Mouse (Mus musculus) C2C12 (cell line): ENCODE results near the gene Slc22a8. TPM values are rescaled to one million over a fixed set of nuclear protein-coding genes. Genes with fewer than 3 reads are reported as not detected.

Source experiments
- H3K27me3 ChIP-seq: one replicate; pipeline ENCODE4 v1.6.1; 2011; ENCODE audit not compliant: control insufficient read depth, insufficient read depth, insufficient read length
- H3K36me3 ChIP-seq: one replicate; pipeline ENCODE4 v1.6.1; 2011; ENCODE audit not compliant: control insufficient read depth, insufficient read depth
- H3K4me3 ChIP-seq: one replicate; pipeline ENCODE4 v1.5.1; 2011; ENCODE audit warnings: mild to moderate bottlenecking, control low read depth; ENCODE audit not compliant: poor library complexity, insufficient read depth, severe bottlenecking
- H3K79me2 ChIP-seq: one replicate; pipeline ENCODE4 v1.6.1; 2011; ENCODE audit not compliant: control insufficient read depth, insufficient read depth
- H3K79me3 ChIP-seq: one replicate; pipeline ENCODE4 v1.6.1; 2011; ENCODE audit warnings: low read depth, control low read depth
- H3ac ChIP-seq: one replicate; pipeline ENCODE3; 2011; ENCODE audit warnings: low read depth; ENCODE audit not compliant: control insufficient read depth, insufficient read length
- CEBPB ChIP-seq: IDR thresholded peaks from one replicate; pipeline ENCODE4 v1.6.1; 2011; ENCODE audit warnings: low read depth, mild to moderate bottlenecking, control low read depth, moderate library complexity
- CTCF ChIP-seq: IDR thresholded peaks from one replicate; pipeline ENCODE4 v1.5.1; 2011; ENCODE audit not compliant: control insufficient read depth, insufficient read depth, insufficient read length
- FOSL1 ChIP-seq: IDR thresholded peaks from one replicate; pipeline ENCODE4 v1.8.0; 2011; ENCODE audit warnings: mild to moderate bottlenecking, low read length; ENCODE audit not compliant: poor library complexity, insufficient read depth, severe bottlenecking
- MAX ChIP-seq: IDR thresholded peaks from one replicate; pipeline ENCODE4 v1.6.1; 2011; ENCODE audit warnings: mild to moderate bottlenecking, control low read depth
- MYOD1 ChIP-seq: IDR thresholded peaks from one replicate; pipeline ENCODE4 v1.6.1; 2011; ENCODE audit warnings: low read depth; ENCODE audit not compliant: control insufficient read depth, insufficient read length
- MYOG ChIP-seq: IDR thresholded peaks from one replicate; pipeline ENCODE4 v1.6.1; 2011; ENCODE audit not compliant: control insufficient read depth, insufficient read length; ENCODE audit errors: extremely low read depth
- USF1 ChIP-seq: IDR thresholded peaks from one replicate; pipeline ENCODE4 v1.6.1; 2011; ENCODE audit warnings: low read depth, mild to moderate bottlenecking, control low read depth, moderate library complexity
- polyA plus RNA-seq: library from polyadenylated mRNA; unstranded; fragments of >200 nt; fragmentation: generic; extraction: Trizol; gene quantifications from one replicate; pipeline ENCODE4 v1.2.1, GENCODE M21; 2012; ENCODE audit warnings: missing spikeins

Slc22a8 gene
- polyA plus RNA-seq, 1 experiment, result not detected

DNA sequence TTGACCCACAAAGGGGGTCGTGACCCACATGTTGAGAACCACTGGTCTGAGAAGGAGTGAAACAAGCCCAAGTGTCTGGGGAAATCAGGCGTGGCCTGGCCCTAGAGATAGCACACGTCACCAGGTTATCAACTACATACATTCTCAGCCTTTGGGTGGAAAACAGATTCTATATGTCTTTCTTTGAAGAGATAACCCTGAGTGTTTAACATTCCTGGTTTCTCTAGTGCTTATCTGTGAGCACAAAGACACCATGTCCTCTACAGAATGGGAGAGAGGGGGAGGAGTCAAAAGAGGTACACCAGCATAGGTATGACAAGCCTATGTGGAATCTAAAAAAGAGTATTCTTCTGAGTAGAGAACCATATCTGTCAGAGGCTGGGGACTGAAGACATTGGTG lies 11.9 kb downstream of the Slc22a8 start:
- no peaks in the 10 kb centered on the region for H3K79me3 ChIP-seq
- no peak overlapping the region for H3ac ChIP-seq
- no peak overlapping the region for H3K4me3 ChIP-seq
- no peak for TF ChIP-seq FOSL1
- TF ChIP-seq MYOD1, result no peak
- no peak for TF ChIP-seq MAX
- TF ChIP-seq CEBPB, result no peak
- TF ChIP-seq CTCF, result no peak
- TF ChIP-seq MYOG, result no peak
- no peak for TF ChIP-seq USF1
- H3K36me3 ChIP-seq, result no peaks in the 10 kb centered on the region
- peaks cover 17% of the 10 kb centered on the region for H3K27me3 ChIP-seq
- no peaks in the 10 kb centered on the region for H3K79me2 ChIP-seq

DNA sequence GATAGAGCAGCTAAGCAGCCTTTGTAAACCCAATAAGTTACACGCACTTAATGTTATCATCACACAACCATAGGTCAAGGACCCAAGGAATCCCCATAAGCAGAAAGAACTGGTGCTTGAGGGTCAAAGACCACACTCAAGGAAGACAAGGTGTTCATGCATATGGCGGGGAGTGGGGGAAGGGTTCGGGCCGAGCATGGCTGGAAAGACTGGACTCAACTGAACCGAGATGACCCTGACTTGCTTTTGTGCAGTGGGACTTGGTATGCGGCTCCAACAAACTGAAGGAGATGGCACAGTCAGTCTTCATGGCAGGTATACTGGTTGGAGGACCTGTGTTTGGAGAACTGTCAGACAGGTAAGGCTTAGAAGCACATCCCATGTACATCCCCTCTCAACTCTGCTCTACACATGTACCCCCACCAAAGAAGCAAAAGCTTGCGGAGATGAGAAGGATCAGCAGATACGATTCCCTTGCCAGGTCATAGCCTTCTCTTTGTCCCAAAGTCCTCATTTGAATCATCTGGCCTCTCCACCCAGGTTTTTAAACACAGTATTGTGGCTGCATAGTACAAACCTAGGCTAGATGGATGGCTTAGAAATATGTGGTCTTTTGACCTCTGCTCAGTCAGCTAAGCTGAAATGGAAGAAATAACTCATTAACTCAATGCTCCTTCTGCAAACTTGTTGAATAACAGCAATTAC lies 13.6 kb downstream of the Slc22a8 start:
- no peaks in the 10 kb centered on the region for H3K79me2 ChIP-seq
- TF ChIP-seq MYOD1, result no peak
- no peak for TF ChIP-seq CTCF
- TF ChIP-seq MYOG, result no peak
- no peak for TF ChIP-seq FOSL1
- no peak for TF ChIP-seq USF1
- TF ChIP-seq CEBPB, result no peak
- no peak for TF ChIP-seq MAX

DNA sequence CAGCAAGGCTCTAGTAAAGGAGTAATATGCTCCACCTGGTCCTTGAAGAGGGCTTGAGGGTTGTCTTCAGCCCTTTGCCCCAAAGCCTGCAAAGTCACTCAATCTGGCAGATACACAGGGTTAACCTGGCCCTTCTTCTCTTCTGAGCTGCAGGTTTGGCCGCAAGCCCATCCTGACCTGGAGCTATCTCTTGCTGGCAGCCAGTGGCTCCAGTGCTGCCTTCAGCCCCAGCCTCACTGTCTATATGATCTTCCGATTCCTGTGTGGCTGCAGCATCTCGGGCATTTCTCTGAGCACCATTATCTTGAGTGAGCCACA lies 14.1 kb downstream of the Slc22a8 start:
- no peak overlapping the region for H3ac ChIP-seq
- no peaks in the 10 kb centered on the region for H3K36me3 ChIP-seq
- H3K79me2 ChIP-seq, result no peaks in the 10 kb centered on the region
- no peak overlapping the region for H3K4me3 ChIP-seq
- peaks cover 24% of the 10 kb centered on the region for H3K27me3 ChIP-seq
- TF ChIP-seq MAX, result no peak
- no peak for TF ChIP-seq CTCF
- no peak for TF ChIP-seq CEBPB
- TF ChIP-seq MYOD1, result no peak
- TF ChIP-seq MYOG, result no peak
- no peaks in the 10 kb centered on the region for H3K79me3 ChIP-seq

More for the DNA sequence above, 13.6 kb downstream of the Slc22a8 start:
- peaks cover 24% of the 10 kb centered on the region for H3K27me3 ChIP-seq
- H3K79me3 ChIP-seq, result no peaks in the 10 kb centered on the region
- H3K4me3 ChIP-seq, result no peak overlapping the region
- H3ac ChIP-seq, result no peak overlapping the region
- H3K36me3 ChIP-seq, result no peaks in the 10 kb centered on the region

DNA sequence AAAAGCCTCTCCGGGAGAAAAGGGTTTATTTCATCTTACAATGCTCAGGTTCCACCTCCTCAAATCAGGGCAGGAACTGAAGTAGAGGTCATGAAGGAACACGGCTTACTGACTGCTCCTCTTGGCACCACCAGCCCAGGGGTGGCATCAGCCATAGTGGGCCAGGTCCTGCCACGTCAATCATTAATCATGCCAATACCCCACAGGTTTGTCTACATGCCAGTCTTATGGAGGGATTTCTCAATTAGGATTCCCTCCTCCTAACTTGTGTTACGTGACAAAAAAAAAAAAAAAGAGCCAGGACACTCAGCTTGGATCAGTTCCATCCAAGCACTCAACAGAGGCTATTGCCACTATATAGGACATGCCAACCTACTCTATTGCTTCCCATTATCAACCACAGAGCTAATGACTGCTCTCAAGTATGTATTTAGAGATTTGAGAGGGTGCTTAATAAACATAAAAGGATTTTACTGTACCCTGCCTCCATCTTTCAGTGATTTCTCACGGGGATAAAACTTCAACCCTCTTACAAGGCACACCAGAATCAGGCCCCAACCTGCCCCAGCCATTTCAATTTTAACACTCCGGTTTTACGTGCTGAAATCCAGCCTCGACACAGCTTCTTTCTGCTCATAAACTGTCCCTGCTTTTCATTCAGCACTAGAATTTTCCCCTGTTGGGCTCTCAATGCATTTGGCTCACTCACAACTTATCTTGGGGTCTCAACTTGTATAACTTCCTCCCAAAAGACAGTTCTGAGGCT lies 20.5 kb downstream of the Slc22a8 start:
- Histone ChIP-seq H3K79me3 (no peaks in the 10 kb centered on the region), H3ac (no peak overlapping the region), H3K36me3 (no peaks in the 10 kb centered on the region), H3K79me2 (no peaks in the 10 kb centered on the region), H3K27me3 (peaks cover 32% of the 10 kb centered on the region), H3K4me3 (no peak overlapping the region)
- TF ChIP-seq CEBPB, result no peak

DNA sequence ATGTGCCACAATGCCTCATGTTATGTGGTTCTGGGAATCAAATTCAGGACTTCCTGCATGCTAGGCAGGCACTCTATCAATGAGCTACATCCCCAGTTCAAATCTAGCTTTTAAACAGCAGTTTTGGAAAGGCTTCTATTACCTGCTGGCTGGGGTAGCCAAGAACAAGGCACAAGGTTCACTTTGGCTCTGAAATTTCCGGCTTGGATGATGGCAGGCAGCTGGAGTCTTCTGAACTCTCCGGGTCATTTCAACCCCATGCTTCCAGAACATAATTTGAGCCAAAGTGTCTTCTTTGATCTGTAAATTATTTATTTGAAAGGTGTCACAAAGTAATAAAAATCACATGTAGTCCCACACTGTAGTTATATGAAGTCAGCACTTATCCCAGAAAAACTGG lies 22.1 kb downstream of the Slc22a8 start:
- H3K27me3 ChIP-seq, result peaks cover 33% of the 10 kb centered on the region
- no peaks in the 10 kb centered on the region for H3K79me2 ChIP-seq
- H3K4me3 ChIP-seq, result no peak overlapping the region
- H3K36me3 ChIP-seq, result no peaks in the 10 kb centered on the region
- H3K79me3 ChIP-seq, result no peaks in the 10 kb centered on the region
- TF ChIP-seq CEBPB (no peak), MYOG (no peak), USF1 (no peak), MYOD1 (no peak), CTCF (no peak), MAX (no peak), FOSL1 (no peak)
- no peak overlapping the region for H3ac ChIP-seq

DNA sequence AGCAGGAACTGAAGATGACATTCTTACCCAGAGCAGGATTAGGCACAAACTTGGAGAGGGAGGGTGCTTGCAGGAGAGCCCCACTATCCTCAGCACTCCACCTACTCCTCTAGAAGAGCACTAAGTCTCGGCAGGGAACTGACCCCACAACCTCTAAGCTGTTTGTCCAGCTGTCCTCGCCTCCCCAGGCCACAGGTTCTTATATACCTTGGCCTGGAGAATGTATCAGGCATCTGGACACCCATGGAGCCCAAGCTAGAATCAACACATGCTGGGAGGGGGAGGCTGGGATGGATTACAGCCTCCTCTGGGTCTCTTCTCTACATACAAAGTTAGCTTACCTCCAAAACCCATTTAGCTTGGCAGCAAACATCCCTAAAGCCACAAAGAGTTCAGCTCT lies 23.3 kb downstream of the Slc22a8 start:
- no peaks in the 10 kb centered on the region for H3K36me3 ChIP-seq
- peaks cover 38% of the 10 kb centered on the region for H3K27me3 ChIP-seq
- no peak overlapping the region for H3K4me3 ChIP-seq
- no peaks in the 10 kb centered on the region for H3K79me2 ChIP-seq
- no peaks in the 10 kb centered on the region for H3K79me3 ChIP-seq
- no peak overlapping the region for H3ac ChIP-seq
- no peak for TF ChIP-seq MYOD1
- no peak for TF ChIP-seq MAX
- TF ChIP-seq MYOG, result no peak
- TF ChIP-seq FOSL1, result no peak
- TF ChIP-seq CTCF, result no peak
- no peak for TF ChIP-seq CEBPB
- TF ChIP-seq USF1, result no peak
